Mouse (Mus musculus) hindbrain, postnatal 0 days (tissue): ENCODE results near the gene Olfr1471. TPM values are rescaled to one million over a fixed set of nuclear protein-coding genes. Genes with fewer than 3 reads are reported as not detected.
"Not testable (repeated sequence)": the region's sequence is repeated elsewhere in the genome, so short reads cannot be mapped to it uniquely, and the experiment has no call there.

Source experiments
- ATAC-seq: fragments of 200-750 bp; cut with Nextera tagmentation; 2 replicates; pipeline ENCODE4 v1.8.0; 2017; ENCODE audit warnings: mild to moderate bottlenecking, moderate TSS enrichment, moderate library complexity
- DNase-seq: peaks from one replicate; pipeline ENCODE4 v3.0.0-alpha.2; 2015; ENCODE audit warnings: low spot score
- H3K27ac ChIP-seq: fragments of 300-500 bp; sonication (generic); 2 replicates; pipeline ENCODE4 v1.5.1; 2014; ENCODE audit warnings: mild to moderate bottlenecking
- H3K27me3 ChIP-seq: fragments of 300-500 bp; sonication (generic); 2 replicates; pipeline ENCODE4 v1.6.1; 2014; ENCODE audit warnings: low read length, mixed read lengths; ENCODE audit not compliant: insufficient read depth
- H3K36me3 ChIP-seq: fragments of 300-500 bp; sonication (generic); 2 replicates; pipeline ENCODE4 v1.6.1; 2014; ENCODE audit warnings: low read length, mixed read lengths; ENCODE audit not compliant: insufficient read depth
- H3K4me1 ChIP-seq: fragments of 300-500 bp; sonication (generic); 2 replicates; pipeline ENCODE4 v1.6.1; 2014; ENCODE audit warnings: antibody characterized with exemption, low read length, mixed read lengths; ENCODE audit not compliant: insufficient read depth
- H3K4me2 ChIP-seq: fragments of 300-500 bp; sonication (generic); 2 replicates; pipeline ENCODE4 v1.6.1; 2014; ENCODE audit warnings: low read depth, mild to moderate bottlenecking, low read length, moderate library complexity, mixed read lengths
- H3K4me3 ChIP-seq: fragments of 300-500 bp; sonication (generic); 2 replicates; pipeline ENCODE4 v1.5.1; 2014; ENCODE audit warnings: low read length
- H3K9ac ChIP-seq: fragments of 300-500 bp; sonication (generic); replicated peaks from 2 replicates; pipeline ENCODE4 v1.6.1; 2014; ENCODE audit warnings: mild to moderate bottlenecking, low read length, moderate library complexity, mixed read lengths
- H3K9me3 ChIP-seq: fragments of 300-500 bp; sonication (generic); 2 replicates; pipeline ENCODE4 v1.6.1; 2016; ENCODE audit warnings: low read length, mixed read lengths
- CTCF ChIP-seq: IDR thresholded peaks from 2 replicates; pipeline ENCODE4 v1.5.1; 2016; ENCODE audit warnings: antibody characterized with exemption, control low read depth, low read depth
- WGBS: fragments of 180-500 bp; shearing (Covaris S2); extraction: QIAGEN DNeasy Blood & Tissue Kit; methylation state at CpG from one replicate; pipeline ENCODE4 v1.1.7; 2014; 5-methylcytosine and 5-hydroxymethylcytosine counted together
- polyA plus RNA-seq: library from polyadenylated mRNA; unstranded; fragments of >200 nt; fragmentation: Nextera tagmentation; extraction: Ambion mirVana; gene quantifications from 2 replicates; pipeline ENCODE4 v1.2.1, GENCODE M21; 2015
- total RNA-seq: library from RNA; depleted of rRNA; stranded (reverse); fragments of >200 nt; gene quantifications from 2 replicates; pipeline ENCODE4 v1.2.3, GENCODE M21; 2014; rRNA removed

Olfr1471 gene
- not detected in 2 replicates for total RNA-seq
- polyA plus RNA-seq = not detected in 2 replicates

DNA sequence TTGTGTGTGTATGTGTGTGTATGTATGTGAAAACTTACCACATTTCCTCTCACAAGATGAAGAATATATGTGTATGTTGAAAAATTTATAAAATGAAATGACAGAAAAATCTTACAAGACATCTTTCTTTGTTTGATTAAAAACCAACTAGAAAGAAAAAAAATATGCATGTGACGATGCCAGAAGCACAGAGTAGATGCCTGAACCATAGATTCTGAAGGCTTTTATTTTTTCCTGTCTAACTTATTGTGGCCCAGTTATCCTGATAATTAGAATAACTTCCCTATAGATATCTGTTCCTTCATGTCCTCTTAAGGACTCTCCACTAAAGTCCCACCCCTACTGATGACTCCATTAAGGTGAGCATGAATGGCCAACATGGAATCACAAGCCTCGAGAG lies at the start of gene Olfr1471:
TSS of gene Olfr1471 (plus strand) at position 301 of the 400 bp plus-strand sequence.
- not testable (repeated sequence) for H3K4me1 ChIP-seq, H3K4me2 ChIP-seq, H3K9me3 ChIP-seq, DNase-seq, H3K4me3 ChIP-seq, H3K27me3 ChIP-seq, H3K36me3 ChIP-seq, H3K27ac ChIP-seq, ATAC-seq, H3K9ac ChIP-seq
- 69% methylated on average over 2 of the region's 2 CpGs for WGBS

- no peak for TF ChIP-seq CTCF
- H3K4me3 ChIP-seq = no peak within 1 kb of the TSS
- no peaks in the 10 kb centered on the region for H3K27me3 ChIP-seq
- no peak within 1 kb of the TSS for H3K9ac ChIP-seq
- no peaks in the 10 kb centered on the region for H3K36me3 ChIP-seq
- no peak within 1 kb of the TSS for H3K27ac ChIP-seq
- DNase-seq = no peak
- no peak for ATAC-seq
- peaks cover 11% of the 10 kb centered on the region; the same call in 1 of the 2 replicates for H3K9me3 ChIP-seq
- H3K4me2 ChIP-seq = no peak within 1 kb of the TSS
- H3K4me1 ChIP-seq = no peaks in the 10 kb centered on the region
- WGBS = 79% methylated on average over 2 of the region's 2 CpGs
Observed at GRCm38 (mm10) chr19:13407549-13407948, 35.7 kb upstream of the Olfr1471 start, which contains the start of gene Olfr1469. Gene Olfr1469 (plus strand): TSS chr19:13407849.

GRCm38 (mm10) chr19:13455986-13456385 lies 12.8 kb downstream of the Olfr1471 start, which contains the start of gene Olfr1472:
Gene Olfr1472 (minus strand): TSS chr19:13456086.
- H3K4me3 ChIP-seq = no peak within 1 kb of the TSS
- H3K27ac ChIP-seq = no peak within 1 kb of the TSS
- 69% methylated on average over 1 of the region's 1 CpGs for WGBS
- ATAC-seq = no peak
- TF ChIP-seq CTCF = no peak
- H3K27me3 ChIP-seq = no peaks in the 10 kb centered on the region
- H3K36me3 ChIP-seq = no peaks in the 10 kb centered on the region
- H3K9me3 ChIP-seq = 0 out of 2 replicates have a peak, but pooled peaks cover 3% of the 10 kb centered on the region
- no peak for DNase-seq
- H3K4me1 ChIP-seq = no peaks in the 10 kb centered on the region
- H3K4me2 ChIP-seq = no peak within 1 kb of the TSS
- H3K9ac ChIP-seq = no peak within 1 kb of the TSS

GRCm38 (mm10) chr19:13469265-13469664 lies 26.1 kb downstream of the Olfr1471 start, which contains the start of gene Olfr1474:
Gene Olfr1474 (plus strand): TSS chr19:13469565.
- ATAC-seq = not testable (repeated sequence)
- WGBS = 79% methylated on average over 4 of the region's 4 CpGs

GRCm38 (mm10) chr19:13480096-13480495 lies 36.9 kb downstream of the Olfr1471 start, which contains the start of gene Olfr1475:
Gene Olfr1475 (minus strand): TSS chr19:13480196.
- DNase-seq (no peak), ATAC-seq (no peak)
- H3K4me1 ChIP-seq = no peaks in the 10 kb centered on the region
- H3K36me3 ChIP-seq = no peaks in the 10 kb centered on the region
- TF ChIP-seq CTCF = no peak
- H3K27me3 ChIP-seq = no peaks in the 10 kb centered on the region
- no peaks in the 10 kb centered on the region for H3K9me3 ChIP-seq
- H3K4me3 ChIP-seq = no peak within 1 kb of the TSS
- no peak within 1 kb of the TSS for H3K27ac ChIP-seq
- no peak within 1 kb of the TSS for H3K4me2 ChIP-seq
- no peak within 1 kb of the TSS for H3K9ac ChIP-seq

More at GRCm38 (mm10) chr19:13469265-13469664, 26.1 kb downstream of the Olfr1471 start, which contains the start of gene Olfr1474:
- not testable (repeated sequence) for H3K4me1 ChIP-seq, H3K36me3 ChIP-seq, H3K9ac ChIP-seq, H3K4me3 ChIP-seq, DNase-seq, H3K4me2 ChIP-seq, H3K27ac ChIP-seq, H3K27me3 ChIP-seq, H3K9me3 ChIP-seq

DNA sequence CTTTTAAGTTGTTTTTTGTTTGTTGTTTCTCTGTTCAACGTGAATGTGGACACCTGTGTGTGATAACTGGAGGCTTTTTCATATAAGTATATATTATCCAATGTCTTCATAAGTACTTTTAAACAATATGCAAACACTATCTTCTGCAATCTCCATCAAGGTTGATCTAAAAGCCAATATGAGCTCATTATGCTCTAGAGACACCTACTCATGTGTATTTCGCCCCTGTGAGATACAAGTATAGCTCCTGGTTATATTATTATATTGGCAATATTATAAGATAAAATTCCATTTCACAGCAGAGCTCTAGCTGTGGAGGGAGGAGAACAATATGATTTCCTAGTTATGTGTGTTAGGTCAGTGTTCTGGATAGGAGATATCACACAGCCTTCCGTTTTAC lies 57.0 kb downstream of the Olfr1471 start, which contains the start of gene Olfr1477:
TSS of gene Olfr1477 (plus strand) at position 301 of the 400 bp plus-strand sequence.
- H3K9me3 ChIP-seq = no peaks in the 10 kb centered on the region
- H3K36me3 ChIP-seq = no peaks in the 10 kb centered on the region
- DNase-seq = no peak
- TF ChIP-seq CTCF = no peak
- no peaks in the 10 kb centered on the region for H3K27me3 ChIP-seq
- no peak within 1 kb of the TSS for H3K9ac ChIP-seq
- no peaks in the 10 kb centered on the region for H3K4me1 ChIP-seq
- H3K27ac ChIP-seq = no peak within 1 kb of the TSS
- H3K4me3 ChIP-seq = no peak within 1 kb of the TSS
- 74% methylated on average over 3 of the region's 3 CpGs for WGBS
- no peak within 1 kb of the TSS for H3K4me2 ChIP-seq
- no peak for ATAC-seq

Other genes starting within 250 kb of the Olfr1471 start
- not detected in 2 replicates for gene Olfr1463, start 212.1 kb upstream of the Olfr1471 start, total RNA-seq
- gene Olfr1463, start 212.1 kb upstream of the Olfr1471 start, polyA plus RNA-seq = not detected in 2 replicates
- not detected in 2 replicates for gene Olfr1465, start 127.9 kb upstream of the Olfr1471 start, total RNA-seq
- gene Olfr1465, start 127.9 kb upstream of the Olfr1471 start, polyA plus RNA-seq = not detected in 2 replicates
- not detected in 2 replicates for gene Olfr1466, start 104.5 kb upstream of the Olfr1471 start, total RNA-seq
- gene Olfr1466, start 104.5 kb upstream of the Olfr1471 start, polyA plus RNA-seq = not detected in 2 replicates
- not detected in 2 replicates for gene Olfr1467, start 81.2 kb upstream of the Olfr1471 start, total RNA-seq
- not detected in 2 replicates for gene Olfr1467, start 81.2 kb upstream of the Olfr1471 start, polyA plus RNA-seq
- not detected in 2 replicates for gene Olfr1469, start 35.6 kb upstream of the Olfr1471 start, total RNA-seq
- gene Olfr1469, start 35.6 kb upstream of the Olfr1471 start, polyA plus RNA-seq = not detected in 2 replicates
- gene Olfr1472, start 12.7 kb downstream of the Olfr1471 start, total RNA-seq = not detected in 2 replicates
- gene Olfr1472, start 12.7 kb downstream of the Olfr1471 start, polyA plus RNA-seq = not detected in 2 replicates
- gene Olfr1474, start 26.2 kb downstream of the Olfr1471 start, total RNA-seq = not detected in 2 replicates
- gene Olfr1474, start 26.2 kb downstream of the Olfr1471 start, polyA plus RNA-seq = not detected in 2 replicates
- not detected in 2 replicates for gene Olfr1475, start 36.8 kb downstream of the Olfr1471 start, total RNA-seq
- gene Olfr1475, start 36.8 kb downstream of the Olfr1471 start, polyA plus RNA-seq = not detected in 2 replicates
- gene Olfr1477, start 57.1 kb downstream of the Olfr1471 start, total RNA-seq = not detected in 2 replicates
- gene Olfr1477, start 57.1 kb downstream of the Olfr1471 start, polyA plus RNA-seq = not detected in 2 replicates
- not detected in 2 replicates for gene Olfr1480, start 84.5 kb downstream of the Olfr1471 start, total RNA-seq
- gene Olfr1480, start 84.5 kb downstream of the Olfr1471 start, polyA plus RNA-seq = not detected in 2 replicates
- gene Olfr1484, start 140.1 kb downstream of the Olfr1471 start, total RNA-seq = not detected in 2 replicates
- not detected in 2 replicates for gene Olfr1484, start 140.1 kb downstream of the Olfr1471 start, polyA plus RNA-seq
- gene Olfr1487, start 174.0 kb downstream of the Olfr1471 start, total RNA-seq = not detected in 2 replicates
- gene Olfr1487, start 174.0 kb downstream of the Olfr1471 start, polyA plus RNA-seq = not detected in 2 replicates
- not detected in 2 replicates for gene Olfr1489, start 188.2 kb downstream of the Olfr1471 start, total RNA-seq
- gene Olfr1489, start 188.2 kb downstream of the Olfr1471 start, polyA plus RNA-seq = not detected in 2 replicates
- gene Olfr1490, start 207.7 kb downstream of the Olfr1471 start, total RNA-seq = not detected in 2 replicates
- not detected in 2 replicates for gene Olfr1490, start 207.7 kb downstream of the Olfr1471 start, polyA plus RNA-seq